Mouse (Mus musculus) urinary bladder, postnatal 10 days (tissue): Measurements from ENCODE around the gene Bzw2.
"Not testable (repeated sequence)": the region's sequence is repeated elsewhere in the genome, so short reads cannot be mapped to it uniquely, and the experiment has no call there.

ENCODE experiments used
- DNase-seq: peaks from one replicate; pipeline ENCODE4 v3.0.0; 2022; ENCODE audit warnings: low spot score

The Bzw2 gene

DNA sequence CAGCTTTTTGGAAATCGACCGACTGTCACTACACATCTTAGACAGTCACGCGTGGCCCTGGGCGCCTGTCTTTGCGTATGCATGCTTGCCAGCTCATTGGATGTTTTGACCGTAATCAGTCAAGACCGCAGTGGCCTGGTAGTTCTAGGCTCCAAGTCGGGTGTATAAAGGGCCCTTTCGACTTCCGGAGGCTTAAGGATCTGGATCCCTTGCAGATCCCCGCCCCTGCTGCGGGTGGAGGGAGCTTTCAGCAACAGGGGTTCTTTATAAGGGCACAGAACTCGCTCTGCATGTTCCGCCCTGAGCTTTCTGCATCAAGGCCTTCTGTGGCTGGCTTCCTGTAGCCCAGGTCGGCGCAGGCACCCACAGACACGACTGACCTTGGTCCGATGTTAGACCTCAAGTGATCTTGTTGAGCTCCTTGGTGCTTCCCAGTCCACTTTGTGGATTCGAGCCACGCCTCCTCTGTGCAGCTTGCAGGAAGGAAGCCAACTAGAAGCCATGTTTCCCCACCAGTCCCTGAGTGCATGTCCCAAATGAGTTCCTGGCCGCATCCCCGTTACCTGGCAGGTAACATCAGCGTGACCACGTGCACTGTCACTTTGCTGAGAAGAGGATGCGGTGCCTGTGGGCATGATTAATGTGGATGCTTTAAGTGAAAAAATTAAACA lies at the start of gene Bzw2:
Bzw2 (minus strand) TSS at position 443 of the 671 bp plus-strand sequence.
- DNase-seq = peak; percentile 20

GRCm38 (mm10) chr12:36207072-36207799 lies 49.4 kb upstream of the Bzw2 start:
- DNase-seq = no peak

DNA sequence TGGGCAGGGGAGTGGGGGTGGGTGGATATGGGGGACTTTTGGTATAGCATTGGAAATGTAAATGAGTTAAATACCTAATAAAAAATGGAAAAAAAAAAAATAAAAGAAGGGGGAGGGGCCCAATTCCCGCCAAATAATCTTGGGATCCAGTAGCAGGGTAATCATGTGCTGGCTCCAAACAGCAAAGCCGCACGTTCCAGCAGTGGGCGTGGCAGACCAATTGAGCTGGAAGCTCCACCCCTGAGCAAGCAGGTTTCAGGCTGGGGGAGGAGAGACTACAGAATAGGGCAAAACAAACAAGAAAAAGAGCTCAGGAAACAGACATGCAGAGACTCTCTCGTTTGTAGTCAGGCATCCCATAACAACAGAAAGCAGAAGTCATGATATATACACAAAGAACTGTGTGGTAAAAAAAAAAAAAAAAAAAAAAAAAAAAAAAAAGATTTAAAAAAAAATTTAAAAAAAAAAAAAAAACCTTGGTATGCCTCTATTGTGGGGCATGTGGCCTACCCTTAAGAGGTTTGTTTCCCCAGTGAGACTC lies 47.8 kb upstream of the Bzw2 start:
- DNase-seq = not testable (repeated sequence)

DNA sequence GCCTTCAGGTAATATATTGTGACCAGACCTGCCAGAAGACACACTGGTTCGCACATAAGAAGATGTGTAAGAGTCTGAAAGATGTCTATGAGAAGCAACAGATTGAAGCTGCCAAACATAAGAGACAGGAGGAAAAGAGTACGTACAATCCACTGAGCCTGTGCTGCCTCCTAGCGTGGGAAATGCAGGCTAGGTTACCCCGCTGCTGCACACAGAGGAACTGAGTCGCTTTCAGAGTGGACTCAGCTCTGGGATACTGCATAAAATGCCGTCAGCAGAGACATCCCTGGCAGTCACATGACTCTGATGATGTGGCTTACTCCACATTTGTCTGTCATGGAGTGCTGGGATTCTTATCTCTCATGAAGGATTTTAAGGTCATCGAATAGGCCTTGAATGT lies 37.1 kb upstream of the Bzw2 start:
- no peak for DNase-seq

DNA sequence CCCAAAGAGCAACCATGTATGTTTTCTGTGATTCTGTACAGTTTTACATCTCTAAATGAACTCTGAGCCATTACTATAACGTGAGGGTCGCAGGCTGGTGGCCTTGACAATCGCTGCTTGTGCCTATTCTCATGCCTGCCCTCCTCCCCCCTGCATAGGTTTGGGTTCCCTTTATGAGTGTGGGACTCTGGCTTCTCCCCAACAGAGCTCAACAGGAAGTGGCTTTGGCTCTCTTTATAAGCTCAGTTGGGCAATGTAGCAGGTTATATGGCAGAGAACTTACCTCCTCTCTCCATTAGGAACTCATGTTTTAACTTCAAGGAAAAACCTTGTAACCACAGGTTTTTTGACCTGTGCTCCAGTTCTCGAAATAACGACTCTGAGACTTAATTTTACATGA lies 32.5 kb upstream of the Bzw2 start:
- no peak for DNase-seq

DNA sequence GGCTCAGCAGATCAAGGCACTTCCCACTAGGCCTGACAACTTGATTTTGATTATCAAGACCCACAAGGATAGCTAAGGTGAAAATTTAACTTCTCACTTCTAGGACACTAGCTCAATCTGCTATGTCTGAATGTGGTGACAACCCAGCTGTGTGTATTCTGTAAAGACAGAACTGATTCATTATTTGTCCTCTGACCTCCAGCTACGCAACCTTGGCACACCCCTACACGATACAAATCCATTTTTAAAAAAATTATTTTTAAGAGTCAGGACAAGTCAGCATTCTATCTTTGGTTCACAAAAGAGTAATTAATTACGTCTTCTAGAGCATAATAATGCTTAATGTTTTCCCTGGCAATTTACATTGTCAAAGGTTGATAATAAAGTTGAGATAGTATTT lies 31.7 kb upstream of the Bzw2 start:
- no peak for DNase-seq

- DNase-seq = no peak
These were observed 29.2 kb upstream of the Bzw2 start for GRCm38 (mm10) chr12:36187081-36187480.

- DNase-seq = no peak
These were observed 24.7 kb upstream of the Bzw2 start for GRCm38 (mm10) chr12:36182570-36182969.

- DNase-seq = no peak
These were observed 19.3 kb upstream of the Bzw2 start for GRCm38 (mm10) chr12:36177227-36177626.

GRCm38 (mm10) chr12:36165299-36165698 lies 7.4 kb upstream of the Bzw2 start:
- no peak for DNase-seq

GRCm38 (mm10) chr12:36164126-36164791 lies 6.4 kb upstream of the Bzw2 start:
- DNase-seq = no peak

DNA sequence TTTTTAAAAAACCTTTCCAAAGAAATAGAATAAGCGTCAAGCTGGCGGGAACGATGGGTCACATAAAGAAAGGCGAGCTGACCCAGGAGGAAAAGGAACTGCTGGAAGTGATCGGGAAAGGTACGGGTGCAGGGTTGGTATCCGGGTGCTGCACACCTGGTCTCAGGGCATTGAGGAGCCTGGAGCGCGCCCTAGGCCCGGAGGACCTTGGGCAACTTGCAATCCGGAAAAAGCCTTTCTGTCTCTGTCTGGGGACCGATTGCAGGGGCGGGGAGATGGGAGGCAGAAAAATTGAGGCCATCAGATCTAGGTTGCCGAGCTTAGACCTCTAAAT lies 609 bp downstream of the Bzw2 start:
- DNase-seq = no peak

DNA sequence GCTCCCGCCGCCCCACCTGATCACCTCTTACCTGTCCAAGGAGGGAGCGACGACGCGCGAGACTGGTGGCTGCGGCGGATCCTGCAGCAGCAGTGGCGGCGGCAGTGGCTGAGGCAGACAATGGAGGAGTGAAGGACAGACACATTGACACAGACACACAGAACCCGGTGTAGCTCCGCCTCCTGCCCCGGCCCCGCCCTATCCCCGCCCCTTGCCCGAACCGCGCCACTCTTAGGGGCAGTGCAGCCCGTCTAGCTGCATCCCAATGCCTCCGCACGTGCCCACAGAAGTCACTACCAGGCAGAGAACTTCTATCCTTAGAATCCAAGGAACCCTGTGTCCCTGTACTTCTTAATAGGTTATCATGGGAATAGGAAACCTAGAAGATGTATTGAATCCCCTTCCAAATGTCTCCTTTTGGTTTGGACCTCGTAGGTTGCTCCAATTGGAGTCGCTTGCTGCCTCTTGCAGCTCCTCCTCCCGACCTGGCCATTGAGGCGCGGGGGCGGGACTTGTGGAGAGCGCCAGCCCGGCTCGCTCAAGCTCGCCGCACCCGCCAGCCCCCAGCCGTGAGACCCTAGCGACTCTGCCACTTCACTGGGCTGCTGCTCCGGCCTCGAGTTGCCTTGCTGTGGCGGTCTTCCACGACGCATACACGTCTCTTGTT lies 1.1 kb downstream of the Bzw2 start, which contains the start of gene Ankmy2:
Ankmy2 (plus strand) TSS at position 478 of the 667 bp plus-strand sequence.
- DNase-seq = peak; percentile 68

DNA sequence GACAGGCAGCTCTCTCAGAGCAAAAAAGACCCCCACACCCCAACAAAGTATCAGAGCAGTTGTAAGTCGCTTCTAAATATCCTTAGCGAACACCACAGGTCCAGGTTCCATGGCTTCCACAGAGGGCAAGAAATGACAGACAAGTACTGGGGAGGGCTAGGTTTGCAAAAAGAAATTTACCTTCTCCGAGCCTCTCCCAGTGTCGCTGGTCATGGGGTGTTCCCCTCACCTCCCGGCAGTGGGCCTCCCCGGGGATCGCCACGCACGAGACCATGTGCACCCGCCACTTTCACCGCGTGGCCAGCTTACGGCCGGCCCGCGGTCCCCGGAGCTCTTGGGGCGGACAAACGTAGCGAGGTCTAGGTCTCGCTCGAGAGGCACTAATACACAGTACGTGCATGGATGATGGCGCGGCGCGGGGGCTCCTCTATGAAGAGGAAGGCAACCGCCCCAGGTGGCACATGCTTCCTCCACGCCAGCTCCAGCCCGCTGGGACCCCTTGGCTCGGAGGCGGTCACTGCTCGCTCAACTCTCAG lies 1.7 kb downstream of the Bzw2 start:
- no peak for DNase-seq

GRCm38 (mm10) chr12:36155141-36155641 lies 2.7 kb downstream of the Bzw2 start:
- no peak for DNase-seq

GRCm38 (mm10) chr12:36150737-36151136 lies 7.1 kb downstream of the Bzw2 start:
- DNase-seq = no peak

DNA sequence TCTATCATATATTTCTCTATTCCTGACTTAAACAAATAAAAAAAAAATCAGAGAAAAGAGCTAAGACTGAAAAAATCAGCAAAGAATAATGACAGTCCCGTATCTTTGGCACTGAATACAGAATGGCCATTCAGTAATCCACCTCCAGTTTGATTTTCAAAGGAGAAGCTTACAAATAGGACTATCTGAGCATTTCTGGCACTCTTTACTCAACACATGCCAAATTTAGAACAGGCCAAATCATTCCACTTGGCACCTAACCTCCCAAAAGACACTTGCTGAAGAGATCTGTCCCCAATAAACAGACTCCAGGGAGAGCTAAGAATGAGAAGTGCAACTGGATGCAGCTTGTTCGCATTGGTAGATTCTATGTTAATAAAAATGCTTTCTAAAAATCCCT lies 7.6 kb downstream of the Bzw2 start:
- DNase-seq = no peak

- no peak for DNase-seq
These were observed 11.5 kb downstream of the Bzw2 start for GRCm38 (mm10) chr12:36146230-36147011.

- no peak for DNase-seq
These were observed 17.5 kb downstream of the Bzw2 start for GRCm38 (mm10) chr12:36140401-36140800.

DNA sequence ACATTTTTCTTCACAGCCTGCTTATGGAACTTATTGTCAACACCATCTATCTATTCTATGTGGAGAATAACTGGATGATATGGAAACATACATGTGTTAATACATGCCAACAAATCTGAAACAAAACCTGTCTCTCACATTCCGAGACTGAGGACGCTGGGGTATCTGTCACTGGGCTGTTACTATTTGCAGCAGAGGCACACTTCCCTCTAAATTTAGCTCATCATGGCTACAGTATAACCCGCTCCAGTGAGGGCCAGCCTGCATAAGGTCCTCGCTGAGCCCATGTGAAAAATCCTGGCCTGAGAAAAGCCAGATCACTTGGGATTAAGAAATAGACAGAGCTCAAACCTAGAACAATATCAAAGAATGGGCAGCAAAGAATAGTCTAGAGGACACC lies 20.7 kb downstream of the Bzw2 start:
- no peak for DNase-seq

- DNase-seq = no peak
These were observed 21.6 kb downstream of the Bzw2 start for GRCm38 (mm10) chr12:36136285-36136684.
